In genomic region chr11:115859143-115859945, GRCm38 (mm10) we compare ENCODE assay signal across 8 mouse cellular contexts. TPM values are rescaled to one million over a fixed set of nuclear protein-coding genes. Genes with fewer than 3 reads are reported as not detected.
DNase-seq lines count a peak whose midpoint lies in the region; ATAC-seq lines count a peak whose summit lies in the region.

No protein-coding gene starts in this region.

- DNase-seq in Muller cell, postnatal 12 days (ENCODE audit: inconsistent ontology term), result peak; percentile 89
- peak; percentile 56 for DNase-seq in cerebellum, adult 9-11 months
- DNase-seq in frontal cortex, postnatal 10 days (ENCODE audit: low spot score in 2 of 2), result peak; percentile 44 to 75
- peak; percentile 75 to 78 for DNase-seq in layer of hippocampus, postnatal 14 days (ENCODE audit: low spot score in 2 of 2)
- DNase-seq in lung, postnatal 10 days, result peak; percentile 93
- peak; percentile 93 for DNase-seq in ovary, postnatal 36 days (ENCODE audit: low spot score)
- peak; percentile 89 for DNase-seq in thymus, postnatal 14 days

- peaks cover 20% of the 10 kb centered on the region for H3K4me1 ChIP-seq in hindbrain, embryonic 12.5 days

- H3K9me3 ChIP-seq in hindbrain, embryonic 12.5 days (replicated peaks), result no peaks in the 10 kb centered on the region

- no peak overlapping the region for H3K27ac ChIP-seq in hindbrain, embryonic 12.5 days

- H3K36me3 ChIP-seq in hindbrain, embryonic 12.5 days, result no peaks in the 10 kb centered on the region

- peak overlapping the region; percentile 51 for H3K4me2 ChIP-seq in hindbrain, embryonic 12.5 days (replicated peaks)

- H3K4me3 ChIP-seq in hindbrain, embryonic 12.5 days, result peak overlapping the region; percentile 37

- peak overlapping the region; percentile 53; the same call in 1 of the 2 replicates for H3K9ac ChIP-seq in hindbrain, embryonic 12.5 days

- peaks cover 70% of the 10 kb centered on the region for H3K27me3 ChIP-seq in hindbrain, embryonic 12.5 days

- WGBS in hindbrain, embryonic 12.5 days, result 2% methylated on average over 75 of the region's 75 CpGs

- ATAC-seq in hindbrain, embryonic 12.5 days (ENCODE audit: low FRiP score), result peak; percentile 83; the same call in 1 of the 2 replicates

RNA-seq across cellular contexts. Expression of gene Myo15b, which starts 1.1 kb away (rescaled TPM):
- 0.05 and 0.12 TPM in 2 replicates for polyA plus RNA-seq in hindbrain, embryonic 12.5 days (2016; fragmentation: Nextera tagmentation; extraction: Ambion mirVana)
- under 1 TPM; 0.35 to 0.36 TPM for total RNA-seq in layer of hippocampus, postnatal 14 days (2021)

RNA-seq across cellular contexts. Expression of gene Llgl2, which starts 35.5 kb away (rescaled TPM):
- 4.0 and 6.1 TPM in 2 replicates for polyA plus RNA-seq in hindbrain, embryonic 12.5 days (2016; fragmentation: Nextera tagmentation; extraction: Ambion mirVana)
- 1 to 10 TPM; 2.3 to 3.2 TPM for total RNA-seq in layer of hippocampus, postnatal 14 days (2021)

RNA-seq across cellular contexts. Expression of gene Smim5, which starts 40.4 kb away (rescaled TPM):
- polyA plus RNA-seq in hindbrain, embryonic 12.5 days (2016; fragmentation: Nextera tagmentation; extraction: Ambion mirVana), result 2.3 and 4.2 TPM in 2 replicates
- total RNA-seq in layer of hippocampus, postnatal 14 days (2021), result 1 to 10 TPM in 1 of 2 experiments, under 1 TPM in 1; 0.67 to 2.0 TPM

RNA-seq across cellular contexts. Expression of gene Tsen54, which starts 44.8 kb away (rescaled TPM):
- polyA plus RNA-seq in hindbrain, embryonic 12.5 days (2016; fragmentation: Nextera tagmentation; extraction: Ambion mirVana), result 27.1 and 28.8 TPM in 2 replicates
- 10 to 100 TPM; 12.4 to 15.0 TPM for total RNA-seq in layer of hippocampus, postnatal 14 days (2021)

RNA-seq across cellular contexts. Expression of gene Caskin2, which starts 45.9 kb away (rescaled TPM):
- 17.2 and 17.9 TPM in 2 replicates for polyA plus RNA-seq in hindbrain, embryonic 12.5 days (2016; fragmentation: Nextera tagmentation; extraction: Ambion mirVana)
- 10 to 100 TPM; 22.0 to 24.8 TPM for total RNA-seq in layer of hippocampus, postnatal 14 days (2021)
